ENCODE assay signal across 11 mouse cellular contexts in the genomic region with DNA sequence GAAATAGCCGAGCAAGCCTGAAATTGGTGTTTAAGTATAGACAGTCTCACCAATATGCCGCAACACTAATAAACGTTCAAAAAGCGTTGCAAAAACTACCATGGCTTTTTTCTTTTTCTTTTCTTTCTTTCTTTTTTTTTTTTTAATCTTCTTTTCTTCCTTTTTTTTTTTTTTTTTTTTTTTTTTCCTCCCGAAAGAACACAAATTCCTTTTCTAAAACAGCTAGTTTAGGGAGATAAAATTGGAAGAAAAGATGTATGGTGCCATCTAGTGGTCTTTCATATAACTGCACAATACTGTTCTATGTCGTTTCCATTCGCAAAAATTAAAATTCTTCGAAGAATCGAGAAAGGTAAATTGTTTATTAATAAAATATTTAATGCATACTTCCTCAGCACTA. TPM values are rescaled to one million over a fixed set of nuclear protein-coding genes. Genes with fewer than 3 reads are reported as not detected.
DNase-seq lines count a peak whose midpoint lies in the region; ATAC-seq and TF ChIP-seq lines count a peak whose summit lies in the region.
"Had no signal": no experiment of that assay in that cellular context is flagged by ENCODE, and none has a peak within 500 bp of the region (broad histone marks: within the 10 kb centered on the region; RNA-seq: fewer than 3 reads in every experiment).

No protein-coding gene starts in this region.

- peak; percentile 83 for DNase-seq in kidney, postnatal 0 days (ENCODE audit: low spot score)
- DNase-seq in kidney, postnatal 25 days = no peak
- DNase-seq in CD4-positive, CD25-positive, alpha-beta regulatory T cell, adult 2 months (ENCODE audit: low read depth, low spot score) = peak; percentile 61
- peak; percentile 71 for DNase-seq in MEL-GATA-1-ER (ENCODE audit: extremely low read depth, low read depth)
- DNase-seq in fibroblast of lung, adult 2 months (ENCODE audit: low read depth) = peak; percentile 21
- no peak for DNase-seq in ovary, postnatal 10 days (ENCODE audit: low spot score)
- no peak for DNase-seq in T-cell, adult 2 months (ENCODE audit: low spot score)
- DNase-seq: gastrocnemius, postnatal 14 days; kidney, postnatal 4 days had no signal

- 44% methylated on average over 9 of the region's 9 CpGs for WGBS in kidney, postnatal 0 days

- no peak overlapping the region for H3K4me3 ChIP-seq in kidney, postnatal 0 days (replicated peaks; ENCODE audit: low read depth, low read length)

- no peak overlapping the region for H3K9ac ChIP-seq in kidney, postnatal 0 days (ENCODE audit: low read depth, low read length)

- TF ChIP-seq CTCF in kidney, postnatal 0 days (IDR thresholded peaks at IDR 0.05; ENCODE audit: low read depth) = peak; percentile 74

- no peak overlapping the region for H3K4me2 ChIP-seq in kidney, postnatal 0 days (ENCODE audit: low read length)

- no peak overlapping the region for H3K27ac ChIP-seq in kidney, postnatal 0 days
- H3K27ac ChIP-seq: macrophage had no signal

- no peaks in the 10 kb centered on the region; the same call in 1 of the 2 replicates for H3K4me1 ChIP-seq in kidney, postnatal 0 days (replicated peaks; ENCODE audit: insufficient read depth, low read length)

- no peaks in the 10 kb centered on the region for H3K36me3 ChIP-seq in kidney, postnatal 0 days (ENCODE audit: insufficient read depth, low read length)

- no peaks in the 10 kb centered on the region for H3K9me3 ChIP-seq in kidney, postnatal 0 days (replicated peaks; ENCODE audit: low read length)

- no peak for ATAC-seq in kidney, postnatal 0 days (replicated peaks; ENCODE audit: low FRiP score, low read depth)
- ATAC-seq in megakaryocyte, adult 5-6 weeks (ENCODE audit: poor library complexity, severe bottlenecking) = no peak

- no peaks in the 10 kb centered on the region for H3K27me3 ChIP-seq in kidney, postnatal 0 days (ENCODE audit: insufficient read depth, low read length)

RNA-seq across cellular contexts. Expression of gene Gcg, which starts 25.4 kb away (rescaled TPM):
- polyA plus RNA-seq in kidney, postnatal 0 days (2015; fragmentation: Nextera tagmentation; extraction: Ambion mirVana) = not detected in 2 replicates
- total RNA-seq in megakaryocyte, adult 5-6 weeks (2015) = not detected in 2 replicates
- total RNA-seq in megakaryocyte, adult 5-6 weeks (2017) = not detected in 2 replicates
- total RNA-seq: gastrocnemius, postnatal 14 days had no signal
- polyA plus RNA-seq: macrophage had no signal

RNA-seq across cellular contexts. Expression of gene Dpp4, which starts 46.0 kb away (rescaled TPM):
- 87.8 and 97.9 TPM in 2 replicates for polyA plus RNA-seq in kidney, postnatal 0 days (2015; fragmentation: Nextera tagmentation; extraction: Ambion mirVana)
- 13.4 and 14.6 TPM in 2 replicates for total RNA-seq in megakaryocyte, adult 5-6 weeks (2015)
- 17.6 and 19.2 TPM in 2 replicates for total RNA-seq in megakaryocyte, adult 5-6 weeks (2017)

Comparison
In these comparisons a context has a peak if more than half of its experiments do, and no peak if none do; other contexts are left out.
1. DNase-seq: peak in kidney, postnatal 0 days (single experiment), CD4-positive, CD25-positive, alpha-beta regulatory T cell, adult 2 months (single experiment), MEL-GATA-1-ER (single experiment) and fibroblast of lung, adult 2 months (single experiment); none in kidney, postnatal 25 days (0 of 2), ovary, postnatal 10 days (single experiment) and T-cell, adult 2 months (single experiment).